Mouse (Mus musculus): ENCODE measurements at regions not wholly inside any gene's neighbourhood (a gene's known extent, or its start where the extent isn't known, plus 50 kb on each side); places are given as distances from the start of the nearest gene placed in this dataset.

GRCm38 (mm10) chr2:102958529-102958928 lies 57.1 kb upstream of the Cd44 start:
- Histone ChIP-seq H3K4me3 (replicated peaks in 1 of 3; ENCODE audit: low read depth in 2 of 3, low read length in 2 of 3, poor library complexity in 1 of 3) (no peak overlapping the region), H3K9ac (ENCODE audit: insufficient read depth, low read depth) (no peak overlapping the region), H3K4me2 (ENCODE audit: insufficient read depth, low read depth, poor library complexity, severe bottlenecking) (no peak overlapping the region), H3K36me3 (replicated peaks in 1 of 2; ENCODE audit: control insufficient read depth in 1 of 2, insufficient read depth in 1 of 2, low read length in 1 of 2) (peaks cover 0 to 13% of the 10 kb centered on the region in 2 experiments), H3K27ac (ENCODE audit: insufficient read depth, low read depth) (no peak overlapping the region), H3K4me1 (ENCODE audit: control insufficient read depth in 1 of 2, insufficient read depth in 2 of 2) (peaks cover 4 to 14% of the 10 kb centered on the region in 2 experiments), H3K27me3 (replicated peaks) (no peaks in the 10 kb centered on the region), H3K9me3 (replicated peaks; ENCODE audit: low read length) (no peaks in the 10 kb centered on the region), H3K79me2 (replicated peaks; ENCODE audit: control insufficient read depth, extremely low read depth, insufficient read depth, poor library complexity, severe bottlenecking) (no peaks in the 10 kb centered on the region)
- DNase-seq (ENCODE audit: extremely low read depth) = no peak
- in situ Hi-C loops (cut with MboI; ENCODE audit: low pct_ligation_motif_present, low pct_unique_long_range_greater_than_20kb, low sequenced_read_pairs) (no loop called here), dilution Hi-C loops (cut with MboI; ENCODE audit: extremely low pct_ligation_motif_present, extremely low pct_unique_long_range_greater_than_20kb, low sequenced_read_pairs) (no loop called here)
- TF ChIP-seq JUN (IDR thresholded peaks at IDR 0.05; ENCODE audit: insufficient read depth, low read depth, low read length) (no peak), NELFE (IDR thresholded peaks at IDR 0.05; ENCODE audit: low read depth, low read length) (no peak), RAD21 (IDR thresholded peaks at IDR 0.05; ENCODE audit: low read depth, low read length) (no peak), MAX (IDR thresholded peaks at IDR 0.05; ENCODE audit: low read length) (no peak), ZC3H11A (IDR thresholded peaks at IDR 0.05; ENCODE audit: low read depth, low read length) (no peak), MEF2A (IDR thresholded peaks at IDR 0.05; ENCODE audit: borderline replicate concordance, low read depth, low read length) (no peak), NRF1 (IDR thresholded peaks at IDR 0.05; ENCODE audit: low read depth, low read length) (no peak), USF2 (conservative IDR thresholded peaks at IDR 0.05; ENCODE audit: low read depth, low read length) (no peak), E2F4 (IDR thresholded peaks at IDR 0.05; ENCODE audit: insufficient replicate concordance, low read depth, low read length) (no peak), ETS1 (conservative IDR thresholded peaks at IDR 0.05; ENCODE audit: low read depth, low read length) (no peak)

- Histone ChIP-seq H3K36me3 (replicated peaks in 1 of 2; ENCODE audit: control insufficient read depth in 1 of 2, insufficient read depth in 1 of 2, low read length in 1 of 2) (peaks cover 0 to 13% of the 10 kb centered on the region in 2 experiments), H3K79me2 (replicated peaks; ENCODE audit: control insufficient read depth, extremely low read depth, insufficient read depth, poor library complexity, severe bottlenecking) (no peaks in the 10 kb centered on the region), H3K27me3 (replicated peaks) (no peaks in the 10 kb centered on the region), H3K9ac (ENCODE audit: insufficient read depth, low read depth) (no peak overlapping the region), H3K27ac (ENCODE audit: insufficient read depth, low read depth) (no peak overlapping the region), H3K9me3 (replicated peaks; ENCODE audit: low read length) (no peaks in the 10 kb centered on the region), H3K4me3 (replicated peaks in 1 of 3; ENCODE audit: low read depth in 2 of 3, low read length in 2 of 3, poor library complexity in 1 of 3) (no peak overlapping the region), H3K4me2 (ENCODE audit: insufficient read depth, low read depth, poor library complexity, severe bottlenecking) (no peak overlapping the region), H3K4me1 (ENCODE audit: control insufficient read depth in 1 of 2, insufficient read depth in 2 of 2) (peaks cover 4 to 14% of the 10 kb centered on the region in 2 experiments)
- no peak for DNase-seq (ENCODE audit: extremely low read depth)
- TF ChIP-seq MAZ (IDR thresholded peaks at IDR 0.05; ENCODE audit: low read depth, low read length) (no peak), HCFC1 (IDR thresholded peaks at IDR 0.05; ENCODE audit: low read depth, low read length) (no peak), CTCF (conservative IDR thresholded peaks at IDR 0.05 in 1 of 2, IDR thresholded peaks at IDR 0.05 in 1 of 2; ENCODE audit: low read depth in 2 of 2, low read length in 2 of 2) (no peak), NRF1 (IDR thresholded peaks at IDR 0.05; ENCODE audit: low read depth, low read length) (no peak), MAFK (IDR thresholded peaks at IDR 0.05; ENCODE audit: insufficient replicate concordance, low read length) (no peak), MXI1 (IDR thresholded peaks at IDR 0.05; ENCODE audit: low read depth, low read length) (no peak), POLR2A (IDR thresholded peaks at IDR 0.05; ENCODE audit: low read depth, low read length) (no peak), USF2 (conservative IDR thresholded peaks at IDR 0.05; ENCODE audit: low read depth, low read length) (no peak), E2F4 (IDR thresholded peaks at IDR 0.05; ENCODE audit: insufficient replicate concordance, low read depth, low read length) (no peak), IRF4 (IDR thresholded peaks at IDR 0.05; ENCODE audit: low read depth, low read length) (no peak), NELFE (IDR thresholded peaks at IDR 0.05; ENCODE audit: low read depth, low read length) (no peak), ZC3H11A (IDR thresholded peaks at IDR 0.05; ENCODE audit: low read depth, low read length) (no peak)
- in situ Hi-C loops (cut with MboI; ENCODE audit: low pct_ligation_motif_present, low pct_unique_long_range_greater_than_20kb, low sequenced_read_pairs) = no loop called here
- dilution Hi-C loops (cut with MboI; ENCODE audit: extremely low pct_ligation_motif_present, extremely low pct_unique_long_range_greater_than_20kb, low sequenced_read_pairs) = no loop called here
Observed at GRCm38 (mm10) chr2:102957811-102958210, 56.3 kb upstream of the Cd44 start.
